In the genomic region with DNA sequence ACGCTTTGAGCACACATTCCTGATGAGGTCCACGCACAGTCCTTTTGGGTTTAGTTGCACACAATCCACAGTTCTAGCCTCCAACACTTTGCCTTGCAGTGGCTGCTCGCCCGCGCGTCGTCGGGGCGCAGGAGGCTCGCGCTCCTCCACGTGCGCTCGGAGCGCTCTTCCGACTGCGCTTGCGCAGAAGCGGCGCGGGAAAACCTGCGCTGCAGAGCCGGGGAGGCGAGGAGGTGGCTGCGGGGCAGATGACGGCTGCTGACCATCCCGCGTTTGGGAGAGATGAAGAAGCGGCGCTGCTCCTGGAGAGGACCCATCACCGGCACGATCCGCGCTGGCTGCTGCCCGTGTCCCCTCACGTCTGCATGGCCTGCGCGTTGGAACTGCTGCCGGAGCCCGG, we compare ENCODE assay signal across 9 mouse cellular contexts. TPM values are rescaled to one million over a fixed set of nuclear protein-coding genes. Genes with fewer than 3 reads are reported as not detected.
A peak's percentile ranks its signal among the peaks of the same experiment; 100 is the strongest.
DNase-seq lines count a peak whose midpoint lies in the region; ATAC-seq and TF ChIP-seq lines count a peak whose summit lies in the region.
"Had no signal": no experiment of that assay in that cellular context is flagged by ENCODE, and none has a peak within 500 bp of the region (broad histone marks: within the 10 kb centered on the region; RNA-seq: fewer than 3 reads in every experiment).

TSS of gene Mei1 (plus strand) at position 99 of the 400 bp plus-strand sequence.

- peaks cover 7% of the 10 kb centered on the region for H3K9me3 ChIP-seq in heart, embryonic 16.5 days (replicated peaks; ENCODE audit: control insufficient read depth, low read length)
- H3K9me3 ChIP-seq in forebrain, postnatal 0 days (ENCODE audit: low read length) = no peaks in the 10 kb centered on the region
- no peaks in the 10 kb centered on the region for H3K9me3 ChIP-seq in midbrain, embryonic 15.5 days

- H3K36me3 ChIP-seq in heart, embryonic 16.5 days (ENCODE audit: control insufficient read depth, insufficient read depth) = no peaks in the 10 kb centered on the region
- no peaks in the 10 kb centered on the region for H3K36me3 ChIP-seq in forebrain, postnatal 0 days (ENCODE audit: insufficient read depth)
- H3K36me3 ChIP-seq in midbrain, embryonic 15.5 days (replicated peaks) = no peaks in the 10 kb centered on the region

- ATAC-seq in heart, embryonic 16.5 days (replicated peaks; ENCODE audit: extremely low read depth, insufficient read depth, low FRiP score) = no peak
- no peak for ATAC-seq in forebrain, postnatal 0 days
- no peak for ATAC-seq in midbrain, embryonic 15.5 days (replicated peaks)

- no peak within 1 kb of the TSS for H3K27ac ChIP-seq in heart, embryonic 16.5 days (ENCODE audit: low read length)
- no peak within 1 kb of the TSS for H3K27ac ChIP-seq in forebrain, postnatal 0 days (ENCODE audit: low read depth, low read length)
- no peak within 1 kb of the TSS for H3K27ac ChIP-seq in midbrain, embryonic 15.5 days

- peak within 1 kb of the TSS; percentile 4; the same call in 1 of the 2 replicates for H3K4me3 ChIP-seq in heart, embryonic 16.5 days (ENCODE audit: low read length)
- H3K4me3 ChIP-seq in forebrain, postnatal 0 days (ENCODE audit: low read depth, low read length) = peak within 1 kb of the TSS; percentile 20
- H3K4me3 ChIP-seq in midbrain, embryonic 15.5 days = peak within 1 kb of the TSS; percentile 18

- no peak for DNase-seq in heart, adult 11 months
- DNase-seq in ZHBTc4 (ENCODE audit: low read depth, low spot score) = peak; percentile 79
- peak; percentile 45 for DNase-seq in forebrain, postnatal 0 days
- DNase-seq in gastrocnemius, adult 18-20 months (ENCODE audit: low spot score) = no peak
- DNase-seq in ovary, postnatal 14 days (ENCODE audit: low spot score) = no peak
- no peak for DNase-seq in layer of hippocampus, adult 9-11 months
- DNase-seq: gastrocnemius, postnatal 25 days had no signal

- no peak for TF ChIP-seq CTCF in forebrain, postnatal 0 days (IDR thresholded peaks at IDR 0.05; ENCODE audit: low read depth)

- H3K27me3 ChIP-seq in heart, embryonic 16.5 days (ENCODE audit: control insufficient read depth, insufficient read depth, low read length) = peaks cover 42% of the 10 kb centered on the region
- H3K27me3 ChIP-seq in forebrain, postnatal 0 days (ENCODE audit: insufficient read depth, low read length) = peaks cover 21% of the 10 kb centered on the region
- H3K27me3 ChIP-seq in midbrain, embryonic 15.5 days (replicated peaks) = peaks cover 35% of the 10 kb centered on the region

- H3K4me2 ChIP-seq in heart, embryonic 16.5 days (ENCODE audit: low read depth, low read length) = peak within 1 kb of the TSS; percentile 36; the same call in 1 of the 2 replicates
- H3K4me2 ChIP-seq in forebrain, postnatal 0 days (ENCODE audit: low read depth) = peak within 1 kb of the TSS; percentile 40; the same call in 1 of the 2 replicates
- peak within 1 kb of the TSS; percentile 41 for H3K4me2 ChIP-seq in midbrain, embryonic 15.5 days

- H3K9ac ChIP-seq in heart, embryonic 16.5 days (ENCODE audit: low read length) = no peak within 1 kb of the TSS
- no peak within 1 kb of the TSS for H3K9ac ChIP-seq in forebrain, postnatal 0 days
- H3K9ac ChIP-seq in midbrain, embryonic 15.5 days = no peak within 1 kb of the TSS

- no peaks in the 10 kb centered on the region for H3K4me1 ChIP-seq in heart, embryonic 16.5 days (ENCODE audit: control insufficient read depth, insufficient read depth, low read length)
- no peaks in the 10 kb centered on the region for H3K4me1 ChIP-seq in forebrain, postnatal 0 days (ENCODE audit: insufficient read depth)
- H3K4me1 ChIP-seq in midbrain, embryonic 15.5 days = 0 out of 2 replicates have a peak, but pooled peaks cover 2% of the 10 kb centered on the region

- WGBS in heart, embryonic 16.5 days = 17% methylated on average over 40 of the region's 40 CpGs
- WGBS in forebrain, postnatal 0 days = 25% methylated on average over 40 of the region's 40 CpGs
- 20% methylated on average over 40 of the region's 40 CpGs for WGBS in midbrain, embryonic 15.5 days

RNA-seq across cellular contexts. Expression of gene Mei1, which starts in this region (rescaled TPM):
- not detected in 2 replicates for polyA plus RNA-seq in heart, embryonic 16.5 days (2015; fragmentation: Nextera tagmentation; extraction: Ambion mirVana)
- 0.10 TPM in 1 of 2 replicates, not detected in the other for total RNA-seq in forebrain, postnatal 0 days (2014; rRNA removed)
- 0.10 and 0.11 TPM in 2 replicates for polyA plus RNA-seq in forebrain, postnatal 0 days (2015; fragmentation: Nextera tagmentation; extraction: Ambion mirVana)
- polyA plus RNA-seq in midbrain, embryonic 15.5 days (2015; fragmentation: Nextera tagmentation; extraction: Ambion mirVana) = 0.10 TPM in 1 of 2 replicates, not detected in the other
- under 1 TPM in 1 of 2 experiments, not detected in 1; 0.09 TPM for total RNA-seq in gastrocnemius, adult 18-20 months (2021)

Comparison
In these comparisons a context has a peak if more than half of its experiments do, and no peak if none do; other contexts are left out.
1. Peak in DNase-seq, H3K4me3 ChIP-seq and H3K4me2 ChIP-seq in forebrain, postnatal 0 days; RNA of the gene not detected or under 1 TPM.